Mouse (Mus musculus): Measurements from ENCODE around the gene Rnf31.

Gene Rnf31

GRCm38 (mm10) chr14:55596036-55596690 lies 4.7 kb downstream of the Rnf31 start:
- in situ Hi-C loops (cut with MboI; ENCODE audit: low pct_unique_long_range_greater_than_20kb in 1 of 2, low sequenced_read_pairs in 2 of 2, unreplicated experiment in 1 of 2), result no loop called here

DNA sequence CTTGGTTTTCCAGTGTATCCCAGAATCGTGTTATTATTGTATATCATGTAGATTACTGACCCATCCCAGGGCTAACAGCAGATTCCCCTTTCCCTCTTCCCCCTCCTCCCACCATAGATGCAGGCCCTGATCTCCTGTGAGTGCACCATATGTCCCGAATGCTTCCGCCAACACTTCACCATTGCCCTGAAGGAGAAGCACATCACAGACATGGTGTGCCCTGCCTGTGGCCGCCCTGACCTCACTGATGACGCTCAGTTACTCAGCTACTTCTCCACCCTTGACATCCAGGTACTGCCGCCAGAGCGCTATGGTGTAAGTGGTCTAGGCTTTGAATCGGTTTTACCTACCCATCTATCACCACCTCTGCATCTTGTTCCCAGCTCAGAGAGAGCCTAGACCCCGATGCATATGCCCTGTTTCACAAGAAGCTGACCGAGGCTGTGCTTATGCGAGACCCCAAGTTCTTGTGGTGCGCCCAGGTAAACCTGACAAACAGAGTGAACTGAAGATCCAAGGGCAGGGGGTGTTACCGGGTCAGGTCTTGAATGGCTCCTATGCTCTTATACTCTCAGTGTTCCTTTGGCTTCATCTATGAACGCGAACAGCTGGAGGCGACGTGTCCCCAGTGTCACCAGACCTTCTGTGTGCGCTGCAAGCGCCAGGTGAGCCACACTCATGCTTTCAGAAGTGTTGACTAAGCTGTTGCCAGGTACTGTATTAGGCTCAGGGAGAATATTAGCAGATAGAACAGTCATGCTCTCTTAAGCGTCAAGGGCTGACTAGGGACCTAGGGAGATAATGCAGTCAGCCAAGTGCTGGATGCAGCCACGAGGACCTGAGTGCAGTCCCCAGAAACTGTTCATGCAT lies 7.2 kb downstream of the Rnf31 start:
- in situ Hi-C loops (cut with MboI; ENCODE audit: low pct_unique_long_range_greater_than_20kb in 1 of 2, low sequenced_read_pairs in 2 of 2, unreplicated experiment in 1 of 2), result no loop called here

DNA sequence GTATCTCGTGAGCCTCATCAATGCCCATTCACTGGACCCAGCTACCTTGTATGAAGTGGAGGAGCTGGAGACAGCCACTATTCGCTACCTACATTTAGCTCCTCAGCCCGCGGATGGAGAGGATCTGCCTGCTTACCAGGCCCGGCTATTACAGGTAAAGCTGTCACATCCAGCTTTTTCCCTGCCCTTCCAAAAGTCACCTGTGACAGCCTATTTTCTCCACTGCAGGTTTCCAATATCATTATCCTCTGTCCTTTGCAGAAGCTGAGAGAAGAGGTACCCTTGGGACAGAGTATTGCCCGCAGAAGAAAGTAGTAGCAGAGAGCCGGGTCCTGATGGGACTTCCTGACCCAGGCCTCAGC lies 11.7 kb downstream of the Rnf31 start, which contains the start of gene Irf9:
Gene Irf9, plus strand, starts transcription at position 301 of the 362 bp plus-strand sequence.
- in situ Hi-C loops (cut with MboI; ENCODE audit: low pct_unique_long_range_greater_than_20kb in 1 of 2, low sequenced_read_pairs in 2 of 2, unreplicated experiment in 1 of 2), result no loop called here

DNA sequence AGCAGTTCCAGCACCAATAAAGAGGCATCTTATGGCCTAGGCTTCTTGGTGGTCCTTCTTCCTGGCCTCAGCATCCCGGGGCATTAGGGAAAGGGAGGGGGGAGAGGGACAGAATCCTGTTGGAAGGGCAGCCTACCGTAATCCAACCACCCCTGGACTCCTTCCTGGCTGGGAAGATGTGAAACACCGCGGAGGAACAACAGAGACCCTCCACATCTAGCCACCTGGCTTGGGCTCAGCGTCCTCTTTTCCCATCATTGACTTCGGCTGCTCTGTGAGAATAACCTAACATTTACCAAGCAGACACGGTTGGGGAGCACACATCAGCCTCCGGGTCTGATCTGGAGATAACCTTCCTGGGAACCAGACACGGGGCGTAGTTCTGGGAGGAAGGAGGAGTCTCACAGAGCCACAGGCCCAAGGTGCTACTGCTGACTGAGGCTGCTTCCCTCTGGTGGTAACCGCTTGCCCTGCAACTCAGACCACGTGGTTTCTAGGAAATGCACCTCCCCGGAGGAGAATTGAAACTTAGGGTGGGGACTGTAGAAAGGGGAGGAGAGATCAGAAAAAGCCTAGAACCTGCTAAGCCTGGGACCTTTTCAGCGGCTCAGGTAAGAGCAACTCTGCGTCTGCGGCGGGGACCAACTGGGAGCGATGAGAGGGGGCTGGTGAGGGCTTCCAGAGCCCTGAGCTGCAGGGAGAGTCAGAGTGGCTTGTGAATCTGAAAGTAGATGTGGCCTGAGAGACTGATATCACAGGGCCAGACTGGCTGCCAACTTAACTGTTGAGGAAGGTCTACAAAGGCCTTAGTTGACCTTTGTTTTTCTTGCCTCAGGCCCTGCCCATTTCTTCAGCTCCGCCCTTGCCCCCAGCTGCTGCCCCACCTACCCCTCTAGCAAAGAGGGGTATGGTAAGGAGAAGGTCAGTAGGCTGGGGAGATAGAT lies 12.4 kb downstream of the Rnf31 start:
- in situ Hi-C loops (cut with MboI; ENCODE audit: low pct_unique_long_range_greater_than_20kb in 1 of 2, low sequenced_read_pairs in 2 of 2, unreplicated experiment in 1 of 2), result no loop called here

DNA sequence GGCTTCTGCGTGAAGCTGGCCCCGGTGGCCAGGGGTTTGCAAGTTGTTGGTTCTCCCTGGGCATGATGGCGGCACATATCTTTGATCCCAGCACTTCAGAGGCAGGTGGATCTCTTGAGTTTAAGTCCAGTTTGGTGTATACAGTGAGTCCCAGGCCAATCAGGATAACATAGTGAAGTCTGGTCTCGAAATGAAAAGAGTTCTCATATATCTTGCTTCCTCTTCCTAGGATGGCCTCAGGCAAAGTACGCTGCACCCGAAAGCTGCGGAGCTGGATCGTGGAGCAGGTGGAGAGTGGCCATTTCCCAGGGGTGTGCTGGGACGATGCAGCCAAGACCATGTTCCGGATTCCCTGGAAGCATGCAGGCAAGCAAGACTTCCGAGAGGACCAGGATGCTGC lies 13.3 kb downstream of the Rnf31 start:
- in situ Hi-C loops (cut with MboI; ENCODE audit: low pct_unique_long_range_greater_than_20kb in 1 of 2, low sequenced_read_pairs in 2 of 2, unreplicated experiment in 1 of 2), result no loop called here

DNA sequence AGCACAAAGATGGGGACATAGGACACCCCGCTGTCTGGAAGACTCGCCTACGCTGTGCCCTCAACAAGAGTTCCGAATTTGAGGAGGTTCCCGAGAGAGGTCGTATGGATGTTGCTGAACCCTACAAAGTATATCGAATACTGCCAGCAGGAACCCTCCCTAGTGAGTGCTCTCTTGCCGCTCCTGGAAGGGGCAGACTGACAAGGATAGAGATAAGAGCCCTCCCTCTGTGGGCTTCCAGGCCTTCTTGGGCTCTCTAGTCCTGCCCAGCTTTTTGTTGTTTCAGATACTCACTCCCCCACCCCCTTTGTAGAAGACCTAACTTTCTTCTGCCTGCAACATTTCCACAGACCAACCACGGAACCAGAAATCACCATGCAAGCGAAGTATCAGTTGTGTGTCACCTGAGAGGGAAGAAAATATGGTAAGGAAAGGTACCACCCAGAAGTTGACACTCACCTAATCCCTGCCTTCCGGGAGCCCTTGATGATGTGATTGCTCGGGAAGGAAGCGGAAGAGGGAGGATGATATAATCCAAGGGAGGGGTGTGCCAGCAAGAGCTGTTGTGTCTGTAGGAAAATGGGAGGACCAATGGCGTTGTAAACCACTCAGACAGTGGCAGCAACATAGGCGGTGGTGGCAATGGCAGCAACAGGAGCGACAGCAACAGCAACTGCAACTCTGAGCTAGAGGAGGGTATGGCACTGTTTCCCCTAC lies 14.4 kb downstream of the Rnf31 start:
- in situ Hi-C loops (cut with MboI; ENCODE audit: low pct_unique_long_range_greater_than_20kb in 1 of 2, low sequenced_read_pairs in 2 of 2, unreplicated experiment in 1 of 2), result no loop called here

- in situ Hi-C loops (cut with MboI; ENCODE audit: low pct_unique_long_range_greater_than_20kb in 1 of 2, low sequenced_read_pairs in 2 of 2, unreplicated experiment in 1 of 2), result no loop called here
Observed at GRCm38 (mm10) chr14:55608339-55608738, 16.8 kb downstream of the Rnf31 start.

DNA sequence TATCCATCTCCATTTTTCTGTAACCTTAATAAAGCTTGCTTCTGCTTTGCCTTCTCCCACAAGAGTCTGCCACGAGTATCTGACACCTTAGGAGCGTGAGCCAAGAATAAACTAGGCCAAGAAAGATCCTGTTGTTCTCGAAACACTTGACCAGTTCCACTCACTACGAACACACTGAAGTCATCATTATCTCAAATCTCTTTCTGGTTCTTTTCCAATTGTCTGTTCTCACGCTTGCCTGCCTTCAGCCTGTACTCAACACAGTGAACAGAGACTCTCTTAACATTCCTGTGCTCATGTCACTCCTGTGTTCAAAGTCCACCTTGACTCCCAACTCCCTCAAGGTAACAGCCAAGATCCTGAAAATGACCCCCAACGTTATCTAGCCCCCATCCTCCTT lies 21.8 kb downstream of the Rnf31 start:
- in situ Hi-C loops (cut with MboI; ENCODE audit: low pct_unique_long_range_greater_than_20kb in 1 of 2, low sequenced_read_pairs in 2 of 2, unreplicated experiment in 1 of 2), result no loop called here

- in situ Hi-C loops (cut with MboI; ENCODE audit: low pct_unique_long_range_greater_than_20kb in 1 of 2, low sequenced_read_pairs in 2 of 2, unreplicated experiment in 1 of 2), result no loop called here
Observed at GRCm38 (mm10) chr14:55614565-55615178, 23.2 kb downstream of the Rnf31 start.

GRCm38 (mm10) chr14:55615876-55616275 lies 24.4 kb downstream of the Rnf31 start:
- in situ Hi-C loops (cut with MboI; ENCODE audit: low pct_unique_long_range_greater_than_20kb in 1 of 2, low sequenced_read_pairs in 2 of 2, unreplicated experiment in 1 of 2), result no loop called here

GRCm38 (mm10) chr14:55616844-55617243 lies 25.3 kb downstream of the Rnf31 start:
- in situ Hi-C loops (cut with MboI; ENCODE audit: low pct_unique_long_range_greater_than_20kb in 1 of 2, low sequenced_read_pairs in 2 of 2, unreplicated experiment in 1 of 2), result no loop called here

- in situ Hi-C loops (cut with MboI; ENCODE audit: low pct_unique_long_range_greater_than_20kb in 1 of 2, low sequenced_read_pairs in 2 of 2, unreplicated experiment in 1 of 2), result no loop called here
Observed at GRCm38 (mm10) chr14:55617822-55618221, 26.3 kb downstream of the Rnf31 start, which contains the start of gene Rec8. Gene Rec8, plus strand, starts transcription at chr14:55618037.

- in situ Hi-C loops (cut with MboI; ENCODE audit: low pct_unique_long_range_greater_than_20kb in 1 of 2, low sequenced_read_pairs in 2 of 2, unreplicated experiment in 1 of 2), result no loop called here
Observed at GRCm38 (mm10) chr14:55618486-55619195, 27.1 kb downstream of the Rnf31 start.

GRCm38 (mm10) chr14:55628077-55628827 lies 36.7 kb downstream of the Rnf31 start:
- in situ Hi-C loops (cut with MboI; ENCODE audit: low pct_unique_long_range_greater_than_20kb in 1 of 2, low sequenced_read_pairs in 2 of 2, unreplicated experiment in 1 of 2), result no loop called here

- in situ Hi-C loops (cut with MboI; ENCODE audit: low pct_unique_long_range_greater_than_20kb in 1 of 2, low sequenced_read_pairs in 2 of 2, unreplicated experiment in 1 of 2), result no loop called here
Observed at GRCm38 (mm10) chr14:55629312-55629711, 37.8 kb downstream of the Rnf31 start.

GRCm38 (mm10) chr14:55634874-55635522 lies 43.5 kb downstream of the Rnf31 start:
- in situ Hi-C loops (cut with MboI; ENCODE audit: low pct_unique_long_range_greater_than_20kb in 1 of 2, low sequenced_read_pairs in 2 of 2, unreplicated experiment in 1 of 2), result no loop called here

Measured in mouse embryonic stem cell (cell line).